Comparison of ENCODE assay signal across 16 mouse cellular contexts in the genomic region with DNA sequence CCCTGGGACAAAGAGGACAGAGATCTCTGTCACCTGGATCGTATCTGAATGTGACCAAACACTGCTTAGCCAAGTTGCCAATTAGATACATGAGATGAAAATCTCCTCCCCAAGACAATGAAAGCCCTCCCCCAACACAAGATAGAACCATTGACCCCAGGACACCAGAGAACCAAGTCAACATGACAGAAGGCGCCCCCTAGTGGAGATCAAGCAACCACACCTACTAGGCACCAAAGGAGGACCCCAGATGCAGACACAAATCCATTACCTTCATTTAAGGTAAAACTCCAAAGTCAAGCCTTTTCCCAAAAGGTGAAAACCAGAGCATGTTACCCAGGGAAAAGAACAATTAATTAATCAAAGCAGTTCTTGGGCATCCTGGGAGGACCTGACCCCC. TPM values are rescaled to one million over a fixed set of nuclear protein-coding genes. Genes with fewer than 3 reads are reported as not detected.
DNase-seq lines count a peak whose midpoint lies in the region; ATAC-seq and TF ChIP-seq lines count a peak whose summit lies in the region.
"Had no signal": no experiment of that assay in that cellular context is flagged by ENCODE, and none has a peak within 500 bp of the region (broad histone marks: within the 10 kb centered on the region; RNA-seq: fewer than 3 reads in every experiment).

No protein-coding gene starts in this region.

- TF ChIP-seq CTCF in lung, embryonic 14.5 days (IDR thresholded peaks at IDR 0.05; ENCODE audit: low read depth), result peak; percentile 48

- no peaks in the 10 kb centered on the region; the same call in 1 of the 2 replicates for H3K4me1 ChIP-seq in lung, embryonic 14.5 days (ENCODE audit: insufficient read depth)
- H3K4me1 ChIP-seq in kidney, embryonic 16.5 days (ENCODE audit: insufficient read depth, low read length), result 0 out of 2 replicates have a peak, but pooled peaks cover 12% of the 10 kb centered on the region
- H3K4me1 ChIP-seq: liver, embryonic 15.5 days had no signal

- H3K4me3 ChIP-seq in lung, embryonic 14.5 days (ENCODE audit: low read depth, low read length), result no peak overlapping the region
- no peak overlapping the region for H3K4me3 ChIP-seq in kidney, embryonic 16.5 days (ENCODE audit: low read length)
- H3K4me3 ChIP-seq: liver, embryonic 15.5 days; midbrain, embryonic 10.5 days had no signal

- H3K27ac ChIP-seq in lung, embryonic 14.5 days (ENCODE audit: low read depth), result no peak overlapping the region
- no peak overlapping the region for H3K27ac ChIP-seq in kidney, embryonic 16.5 days (ENCODE audit: low read length)
- H3K27ac ChIP-seq: liver, embryonic 15.5 days; midbrain, embryonic 10.5 days had no signal

- H3K4me2 ChIP-seq in lung, embryonic 14.5 days, result no peak overlapping the region
- no peak overlapping the region for H3K4me2 ChIP-seq in kidney, embryonic 16.5 days (replicated peaks; ENCODE audit: low read depth, low read length)
- H3K4me2 ChIP-seq: liver, embryonic 15.5 days had no signal

- H3K9me3 ChIP-seq in lung, embryonic 14.5 days (ENCODE audit: low read depth, low read length), result no peaks in the 10 kb centered on the region
- H3K9me3 ChIP-seq in kidney, embryonic 16.5 days (ENCODE audit: low read length), result no peaks in the 10 kb centered on the region
- H3K9me3 ChIP-seq: liver, embryonic 15.5 days; midbrain, embryonic 10.5 days had no signal

- DNase-seq in embryo, embryonic 10.5 days (ENCODE audit: low spot score), result peak; percentile 36
- no peak for DNase-seq in embryo, embryonic 10 days (ENCODE audit: low spot score)
- DNase-seq in lung, embryonic 14.5 days, result no peak
- DNase-seq in lung, postnatal 25 days (ENCODE audit: low spot score), result no peak
- DNase-seq in NIH3T3 (ENCODE audit: low read depth), result peak; percentile 4
- DNase-seq in naive thymus-derived CD4-positive, alpha-beta T cell, adult 2 months (ENCODE audit: low read depth), result peak; percentile 69
- no peak for DNase-seq in gastrocnemius, adult 18-20 months (ENCODE audit: low spot score)
- DNase-seq: cerebellum, postnatal 14 days; gastrocnemius, postnatal 25 days; kidney, adult 8-10 months; right cerebral cortex, postnatal 14 days had no signal

- no peaks in the 10 kb centered on the region for H3K36me3 ChIP-seq in lung, embryonic 14.5 days (ENCODE audit: insufficient read depth)
- no peaks in the 10 kb centered on the region for H3K36me3 ChIP-seq in kidney, embryonic 16.5 days (ENCODE audit: insufficient read depth, low read length)
- H3K36me3 ChIP-seq: liver, embryonic 15.5 days; midbrain, embryonic 10.5 days had no signal

- 48% methylated on average over 2 of the region's 2 CpGs for WGBS in lung, embryonic 14.5 days
- WGBS in kidney, embryonic 16.5 days, result 52% methylated on average over 2 of the region's 2 CpGs

- H3K9ac ChIP-seq in lung, embryonic 14.5 days, result no peak overlapping the region
- no peak overlapping the region for H3K9ac ChIP-seq in kidney, embryonic 16.5 days (replicated peaks; ENCODE audit: low read length)
- H3K9ac ChIP-seq: liver, embryonic 15.5 days had no signal

- peaks cover 31% of the 10 kb centered on the region for H3K27me3 ChIP-seq in lung, embryonic 14.5 days (ENCODE audit: insufficient read depth, low read length)
- peaks cover 42% of the 10 kb centered on the region for H3K27me3 ChIP-seq in kidney, embryonic 16.5 days (ENCODE audit: insufficient read depth, low read length)

- ATAC-seq in lung, embryonic 14.5 days (ENCODE audit: insufficient read depth), result no peak
- ATAC-seq in kidney, embryonic 16.5 days (ENCODE audit: low FRiP score, low TSS enrichment), result no peak

RNA-seq across cellular contexts. Expression of gene Prkcz, which starts 3.6 kb away (rescaled TPM):
- polyA plus RNA-seq in lung, embryonic 14.5 days (2014; fragmentation: Nextera tagmentation; extraction: Ambion mirVana), result 12.7 and 13.4 TPM in 2 replicates
- 1 to 10 TPM; 3.1 to 3.8 TPM for total RNA-seq in gastrocnemius, adult 18-20 months (2021)
- polyA plus RNA-seq in kidney, embryonic 16.5 days (2015; fragmentation: Nextera tagmentation; extraction: Ambion mirVana), result 17.3 and 17.9 TPM in 2 replicates

RNA-seq across cellular contexts. Expression of gene Gabrd, which starts 40.3 kb away (rescaled TPM):
- not detected in 2 replicates for polyA plus RNA-seq in lung, embryonic 14.5 days (2014; fragmentation: Nextera tagmentation; extraction: Ambion mirVana)
- total RNA-seq in gastrocnemius, adult 18-20 months (2021), result under 1 TPM; 0.50 to 0.81 TPM
- 0.07 TPM in 1 of 2 replicates, not detected in the other for polyA plus RNA-seq in kidney, embryonic 16.5 days (2015; fragmentation: Nextera tagmentation; extraction: Ambion mirVana)
- polyA plus RNA-seq: C2C12; heart, postnatal 0 days; liver, embryonic 15.5 days; midbrain, embryonic 10.5 days had no signal

RNA-seq across cellular contexts. Expression of gene Cfap74, which starts 51.4 kb away (rescaled TPM):
- 1.8 TPM in 2 replicates for polyA plus RNA-seq in lung, embryonic 14.5 days (2014; fragmentation: Nextera tagmentation; extraction: Ambion mirVana)
- total RNA-seq in gastrocnemius, adult 18-20 months (2021), result under 1 TPM; 0.55 to 0.66 TPM
- polyA plus RNA-seq in kidney, embryonic 16.5 days (2015; fragmentation: Nextera tagmentation; extraction: Ambion mirVana), result 1.5 and 1.8 TPM in 2 replicates

Comparison
In these comparisons a context has a peak if more than half of its experiments do, and no peak if none do; other contexts are left out.
1. DNase-seq: peak in embryo, embryonic 10.5 days (single experiment), NIH3T3 (single experiment) and naive thymus-derived CD4-positive, alpha-beta T cell, adult 2 months (single experiment); none in embryo, embryonic 10 days (single experiment), lung, embryonic 14.5 days (single experiment), lung, postnatal 25 days (single experiment) and gastrocnemius, adult 18-20 months (single experiment).